Mouse (Mus musculus): Measurements from ENCODE around the gene Hist1h1b. TPM values are rescaled to one million over a fixed set of nuclear protein-coding genes. Genes with fewer than 3 reads are reported as not detected.

Gene Hist1h1b
- total RNA-seq, 2 experiments from 2014 or later, result 295 to 307 TPM

GRCm38 (mm10) chr13:21782361-21783254 lies 2.2 kb upstream of the Hist1h1b start:
- DNase-seq, result peak; percentile 11

GRCm38 (mm10) chr13:21781639-21782038 lies 1.2 kb upstream of the Hist1h1b start:
- DNase-seq, result no peak

GRCm38 (mm10) chr13:21781021-21781555 lies 663 bp upstream of the Hist1h1b start:
- no peak for DNase-seq

- DNase-seq, result peak; percentile 71
These were observed 1.3 kb downstream of the Hist1h1b start for GRCm38 (mm10) chr13:21778814-21779766.

GRCm38 (mm10) chr13:21755707-21756106 lies 24.7 kb downstream of the Hist1h1b start:
- DNase-seq, result no peak

GRCm38 (mm10) chr13:21754294-21755001 lies 26.0 kb downstream of the Hist1h1b start:
- peak; percentile 48 for DNase-seq

GRCm38 (mm10) chr13:21753524-21754285 lies 26.7 kb downstream of the Hist1h1b start, which contains the start of the genes Hist1h2ak and Hist1h2bn:
Gene Hist1h2ak, minus strand, starts transcription at chr13:21753827.
Gene Hist1h2bn, plus strand, starts transcription at chr13:21754123.
- DNase-seq, result peak; percentile 62

GRCm38 (mm10) chr13:21753051-21753523 lies 27.3 kb downstream of the Hist1h1b start:
- no peak for DNase-seq

GRCm38 (mm10) chr13:21752356-21752755 lies 28.1 kb downstream of the Hist1h1b start:
- no peak for DNase-seq

- no peak for DNase-seq
These were observed 28.6 kb downstream of the Hist1h1b start for GRCm38 (mm10) chr13:21751827-21752226.

GRCm38 (mm10) chr13:21751417-21751816 lies 29.0 kb downstream of the Hist1h1b start:
- DNase-seq, result no peak

GRCm38 (mm10) chr13:21750159-21751017 lies 30.0 kb downstream of the Hist1h1b start, which contains the start of gene Hist1h4k:
Gene Hist1h4k, minus strand, starts transcription at chr13:21750505.
- DNase-seq, result peak; percentile 92

- no peak for DNase-seq
These were observed 30.9 kb downstream of the Hist1h1b start for GRCm38 (mm10) chr13:21749387-21750158.

- no peak for DNase-seq
These were observed 35.4 kb downstream of the Hist1h1b start for GRCm38 (mm10) chr13:21745006-21745405.

GRCm38 (mm10) chr13:21734906-21735767 lies 45.3 kb downstream of the Hist1h1b start, which contains the start of gene Hist1h4j:
Gene Hist1h4j, plus strand, starts transcription at chr13:21735064.
- DNase-seq, result peak; percentile 79

GRCm38 (mm10) chr13:21734010-21734905 lies 46.2 kb downstream of the Hist1h1b start:
- peak; percentile 82 for DNase-seq

GRCm38 (mm10) chr13:21733466-21733865 lies 47.0 kb downstream of the Hist1h1b start:
- no peak for DNase-seq

Data from heart, postnatal 4 days (tissue).